Mouse (Mus musculus) cerebellum, postnatal 4 days (tissue): ENCODE measurements at regions not wholly inside any gene's neighbourhood (a gene's known extent, or its start where the extent isn't known, plus 50 kb on each side); places are given as distances from the start of the nearest gene placed in this dataset.

Experiments
- DNase-seq, 2 experiments: peaks; one replicate each; pipeline ENCODE4 v3.0.0; 2022; ENCODE audit warnings: low spot score in 2 of 2, mixed read lengths in 1 of 2

DNA sequence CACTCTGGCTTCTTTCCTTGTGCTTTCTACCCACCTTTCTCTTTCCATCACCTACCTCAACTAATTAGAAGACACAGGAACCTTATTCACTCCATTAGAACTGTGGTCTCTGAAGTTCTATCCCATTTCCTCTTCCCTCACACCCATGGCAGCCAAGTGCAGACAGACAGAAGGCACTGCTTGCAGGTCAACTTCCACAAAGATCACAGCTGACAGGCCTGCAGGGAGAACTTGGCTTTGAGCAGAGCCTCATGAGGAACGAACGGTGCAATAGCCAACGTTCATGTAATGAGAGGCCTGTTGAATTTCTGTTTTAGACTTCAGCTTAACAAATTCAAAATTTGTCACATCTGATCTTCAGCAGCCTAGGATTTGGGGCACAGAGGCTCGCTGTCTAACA, 217.5 kb upstream of the Ankrd55 start:
- DNase-seq = no peak

DNA sequence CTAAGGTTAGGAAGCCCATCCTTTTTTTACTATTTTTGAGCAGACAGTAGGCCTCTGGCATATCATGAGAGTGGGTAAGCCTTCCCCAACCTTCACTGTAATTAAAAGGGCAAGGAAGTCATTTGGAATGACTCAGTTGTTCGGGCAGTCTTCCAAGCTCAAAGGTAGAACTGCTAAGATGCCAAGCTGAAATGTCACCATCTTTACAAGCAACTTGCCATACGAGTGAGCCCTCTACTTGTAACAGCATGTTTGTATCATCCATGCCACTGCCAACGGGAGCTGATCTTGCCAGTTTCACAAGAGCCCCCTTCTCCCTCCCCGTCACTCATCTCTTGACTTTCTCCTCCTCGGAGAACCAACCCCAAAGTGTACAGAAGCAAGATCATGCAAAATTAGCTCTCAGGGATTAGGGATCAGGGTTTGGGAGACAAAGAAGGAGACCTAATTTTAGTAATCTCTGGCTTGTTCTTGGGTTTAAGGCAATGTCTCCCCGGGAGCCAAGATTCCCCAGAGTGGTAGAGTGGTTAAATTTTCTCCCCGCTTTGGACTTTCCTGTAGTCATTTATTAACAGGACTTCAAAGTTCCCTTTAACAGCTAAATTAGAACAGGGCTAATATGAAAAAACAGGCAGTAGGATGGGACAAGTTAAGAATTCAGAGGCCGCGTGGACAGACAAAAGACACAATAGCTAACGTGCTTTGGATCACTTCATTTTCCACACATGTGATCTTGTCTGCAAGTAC, 216.9 kb upstream of the Ankrd55 start:
- no peak for DNase-seq

DNA sequence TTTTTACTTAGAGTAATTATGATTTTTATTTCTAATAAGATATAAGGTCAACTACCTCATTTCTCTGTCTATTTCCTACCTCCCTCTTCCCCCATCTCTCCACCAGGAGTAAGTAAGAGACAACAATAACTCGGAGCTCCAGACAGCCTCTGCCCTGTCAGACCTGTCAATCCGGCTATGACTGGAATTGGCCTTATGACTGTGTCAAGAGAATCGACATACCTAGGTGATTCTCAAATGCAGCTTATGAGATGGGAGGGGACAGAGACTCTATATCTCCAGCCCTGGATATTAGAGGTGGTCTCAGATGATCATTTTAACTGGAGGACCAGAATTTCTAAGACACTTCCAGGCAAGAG, 216.3 kb upstream of the Ankrd55 start:
- DNase-seq = no peak

DNA sequence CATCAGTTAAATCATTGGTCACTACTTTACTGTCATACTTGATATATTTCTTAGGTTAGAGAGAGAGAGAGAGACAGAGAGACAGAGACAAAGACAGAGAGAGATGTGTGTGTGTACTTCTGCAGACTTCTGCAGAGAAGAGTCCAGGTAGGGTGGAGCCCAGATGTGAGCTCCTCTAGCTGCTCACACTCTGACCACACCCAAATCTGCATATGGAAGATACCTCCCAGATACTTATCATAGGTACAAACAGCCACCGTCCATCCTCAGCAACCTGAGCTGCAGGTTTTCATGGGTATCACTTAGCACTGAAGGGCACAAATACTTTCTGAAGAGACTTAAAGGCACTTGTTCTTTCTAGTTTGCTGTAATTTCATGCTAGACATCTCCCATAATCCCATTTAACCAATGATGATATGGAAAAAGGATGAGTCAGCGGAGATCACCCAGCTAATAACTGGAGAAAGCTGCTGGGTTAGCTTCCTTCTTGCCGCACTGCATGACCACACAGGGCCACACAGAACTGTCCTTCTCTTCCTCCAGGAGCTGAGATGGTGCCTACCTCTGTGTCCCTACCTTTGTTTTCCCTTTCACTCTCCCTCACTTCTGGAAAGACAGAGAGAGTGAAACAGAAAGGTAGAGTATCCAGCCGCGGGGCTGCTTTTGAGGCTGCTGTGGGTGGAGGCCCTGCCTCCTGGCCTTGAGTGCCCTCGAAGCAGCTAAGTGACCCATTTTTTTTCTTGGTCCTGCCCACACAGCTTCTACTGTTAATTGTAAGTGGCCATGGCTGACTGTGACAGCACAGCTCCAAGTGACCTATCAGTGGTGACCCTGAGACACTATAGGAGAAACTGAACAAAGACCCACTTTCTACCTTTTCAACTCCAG, 214.5 kb upstream of the Ankrd55 start:
- DNase-seq = no peak

DNA sequence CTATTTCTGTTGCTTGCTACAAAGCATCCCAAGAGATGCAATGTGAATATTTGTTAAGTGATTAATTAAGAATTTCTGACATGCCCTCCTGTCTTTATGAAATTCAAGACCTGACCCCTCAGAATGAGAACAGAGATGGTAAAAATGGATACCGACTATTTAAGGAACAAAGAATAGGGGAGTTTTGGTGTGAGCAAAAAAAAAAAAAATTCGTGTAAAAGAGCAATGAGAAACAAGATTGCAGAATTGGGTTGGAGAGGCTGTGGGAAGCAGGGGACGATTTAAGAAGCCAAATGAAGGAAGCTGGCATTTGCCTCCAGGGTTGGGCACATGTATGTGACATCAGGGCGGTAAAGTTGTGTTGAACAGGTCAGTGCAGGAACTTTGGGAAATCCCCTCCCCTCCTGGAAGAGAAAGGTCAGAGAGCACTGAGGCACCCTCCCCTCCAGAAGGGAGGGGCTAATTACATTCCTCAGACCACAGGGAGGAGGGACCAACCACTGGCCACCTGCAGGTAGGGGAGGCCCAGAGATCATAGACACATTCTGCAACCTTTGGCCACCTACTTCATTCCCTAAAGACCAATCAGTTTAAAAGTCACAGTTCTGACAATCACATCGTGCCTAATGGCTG, 212.3 kb upstream of the Ankrd55 start:
- DNase-seq = no peak

DNA sequence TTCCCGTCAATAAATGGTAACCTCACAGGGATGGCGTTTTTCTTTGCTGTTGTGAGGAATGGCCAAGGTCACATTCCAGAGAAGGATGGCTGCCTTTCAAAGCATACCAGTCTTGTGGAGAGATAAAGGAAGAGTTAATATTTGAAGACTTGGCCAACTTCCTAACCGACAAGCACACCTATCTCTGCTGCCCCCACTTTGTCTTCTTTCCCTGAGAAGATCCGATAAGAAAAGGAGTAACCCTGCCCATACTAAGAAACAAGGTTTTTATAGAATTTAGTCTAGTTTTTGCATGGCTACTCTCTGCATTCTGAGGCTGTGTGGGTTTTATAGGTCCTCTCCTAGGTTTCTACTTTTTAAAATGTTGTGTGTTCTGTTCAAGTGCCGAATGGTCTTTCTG, 210.2 kb upstream of the Ankrd55 start:
- DNase-seq = no peak

DNA sequence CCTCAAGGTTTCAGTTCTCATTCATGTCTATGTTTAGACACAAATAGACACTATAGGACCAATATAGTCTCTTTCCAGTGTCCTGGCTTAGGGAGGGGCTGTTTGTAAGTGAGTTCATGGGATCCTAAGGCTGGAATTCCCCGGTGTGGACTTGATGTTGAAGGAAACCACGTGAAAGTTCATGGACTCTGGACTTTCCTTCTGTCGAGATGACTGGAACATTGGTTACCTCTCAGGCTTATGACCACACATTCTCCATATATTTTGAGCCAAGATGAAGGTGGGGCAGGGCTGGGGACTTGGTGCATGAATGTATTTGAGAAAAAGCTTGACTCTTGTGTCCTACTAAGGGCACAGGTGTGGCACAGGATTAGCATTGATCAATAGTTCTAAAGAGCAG, 206.3 kb upstream of the Ankrd55 start:
- no peak for DNase-seq

DNA sequence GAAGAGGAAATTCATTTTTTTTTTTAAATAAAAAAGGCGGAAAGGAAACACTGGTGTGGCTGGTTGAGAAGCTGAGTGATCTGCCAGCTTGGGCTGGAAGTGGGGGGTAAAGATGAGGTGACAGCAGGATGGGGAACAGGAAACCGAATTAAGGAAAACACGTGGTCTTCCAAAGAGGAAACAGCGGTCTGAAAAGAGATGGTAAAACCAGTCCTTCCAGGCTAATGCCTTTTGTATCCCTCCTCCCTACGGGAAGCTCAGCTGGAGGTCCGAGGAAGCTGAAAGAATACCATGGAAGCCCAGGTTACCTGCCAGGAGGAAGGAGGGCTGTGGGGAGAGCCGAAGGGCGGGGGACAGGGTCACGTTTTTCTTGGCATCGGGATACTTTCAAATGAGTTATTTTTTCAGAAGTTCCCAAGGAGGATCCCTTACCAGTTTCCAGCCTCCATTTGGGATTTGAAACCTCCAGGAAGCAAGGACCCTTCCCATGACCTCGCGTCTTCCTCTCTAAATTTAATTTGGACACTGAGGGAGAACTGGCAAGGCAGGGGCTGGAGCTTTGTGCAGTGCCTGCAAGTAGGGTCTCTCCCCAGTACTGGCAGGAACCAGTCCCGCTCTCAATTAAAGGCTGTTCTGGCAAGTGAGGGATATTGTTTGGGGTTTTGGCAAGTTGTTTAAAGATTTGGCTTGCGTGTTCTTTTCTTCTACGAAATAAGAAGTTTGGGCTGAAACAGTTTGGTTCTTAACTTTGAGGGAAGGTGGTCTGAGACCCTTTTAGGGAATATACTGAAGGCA, 203.6 kb upstream of the Ankrd55 start:
- no peak for DNase-seq

DNA sequence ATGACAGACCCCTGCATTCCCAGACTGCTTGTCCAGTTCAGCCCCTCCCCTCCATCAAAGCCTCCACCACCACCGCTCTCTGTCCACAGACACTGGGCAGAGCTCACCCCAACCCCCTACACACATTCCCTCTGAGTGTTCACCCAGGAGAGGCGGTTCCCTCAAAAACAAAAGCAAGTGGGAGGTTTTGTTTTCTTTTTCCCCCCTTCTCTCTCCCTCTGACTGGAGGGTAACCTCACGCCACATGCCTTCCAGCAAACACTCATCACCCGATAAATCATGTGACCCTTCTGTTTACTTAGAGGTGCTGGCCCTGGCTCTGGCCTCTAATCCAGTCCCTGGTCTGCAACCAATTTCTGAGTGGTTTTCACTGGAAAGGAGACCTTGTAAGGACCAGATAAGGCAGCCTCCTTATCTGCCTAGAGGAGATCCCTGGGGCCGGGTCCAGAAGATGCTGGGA, 199.9 kb upstream of the Ankrd55 start:
- DNase-seq = no peak

DNA sequence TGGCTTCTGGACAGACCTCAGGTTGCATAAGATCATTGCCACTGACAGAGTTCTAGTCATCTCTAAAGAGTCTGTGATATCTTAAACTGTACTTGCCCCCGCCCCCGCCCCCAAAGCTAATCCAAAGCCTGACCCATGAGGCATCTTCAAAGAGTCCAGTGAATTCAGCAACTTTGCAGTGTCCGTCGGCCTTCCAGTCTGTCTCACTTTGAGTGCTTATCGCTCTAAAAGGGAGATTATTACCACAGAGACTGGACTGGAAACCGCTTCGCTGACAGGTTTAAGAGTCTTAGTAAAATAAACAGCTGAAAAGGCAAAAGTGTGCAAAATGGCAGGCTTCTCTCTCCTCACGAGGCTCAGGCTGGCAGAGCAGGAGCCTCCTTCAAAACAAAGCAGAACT, 197.5 kb upstream of the Ankrd55 start:
- DNase-seq = no peak

DNA sequence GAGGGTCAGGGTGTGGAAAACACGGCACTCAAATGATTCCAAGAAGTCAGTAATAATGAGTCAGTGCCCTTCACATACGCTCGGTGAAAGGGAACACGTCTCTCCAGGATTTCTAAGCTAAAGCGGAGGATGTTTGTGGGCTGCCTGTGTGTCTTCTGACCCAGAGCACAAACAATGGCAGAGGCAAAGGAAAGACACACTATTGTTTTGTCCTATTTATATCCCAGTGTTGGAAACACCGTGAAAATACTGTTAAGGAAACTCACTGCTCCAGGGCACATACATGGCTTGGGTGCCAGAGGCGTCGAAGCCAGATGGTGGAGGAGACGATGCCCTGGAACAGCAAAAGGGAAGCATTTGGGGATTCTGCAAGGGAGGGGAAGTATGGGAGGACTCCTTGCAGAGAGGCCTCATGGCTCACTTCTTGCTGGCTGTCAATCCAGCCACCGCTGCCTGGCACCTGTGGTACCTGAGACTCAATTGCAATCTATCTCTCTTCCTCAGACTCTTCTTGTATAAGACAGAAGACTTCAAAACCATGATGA, 192.6 kb upstream of the Ankrd55 start:
- DNase-seq = no peak

DNA sequence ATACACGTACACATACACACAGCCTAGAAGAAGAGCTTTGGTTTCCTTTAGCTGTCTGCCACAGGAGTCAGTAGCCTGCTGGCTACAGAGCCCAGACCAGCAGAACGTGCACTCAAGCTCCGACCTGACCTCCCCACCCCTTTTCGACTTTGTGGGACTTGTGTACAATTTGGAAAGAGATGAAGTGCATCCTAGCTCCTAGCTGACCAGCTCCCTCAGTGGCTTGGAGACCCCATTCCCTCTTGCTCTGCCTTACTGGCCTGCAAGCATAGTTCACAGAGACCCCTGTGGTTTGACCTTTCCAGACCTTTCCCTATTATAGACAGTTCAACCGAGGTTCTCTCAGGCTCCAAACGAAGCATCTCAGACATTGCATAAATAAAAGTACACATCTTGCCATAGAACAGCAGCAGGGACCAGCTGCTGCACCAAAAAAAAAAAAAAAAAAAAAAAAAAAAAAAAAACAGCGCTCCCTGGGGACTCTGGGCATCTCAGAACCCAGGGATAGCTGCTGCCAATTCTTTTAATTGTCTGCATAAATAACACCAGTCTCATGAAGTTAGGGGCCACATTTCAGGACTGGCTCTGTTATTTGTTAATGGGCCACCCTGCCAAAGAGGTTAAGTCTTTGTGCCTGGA, 188.2 kb upstream of the Ankrd55 start:
- DNase-seq = no peak

DNA sequence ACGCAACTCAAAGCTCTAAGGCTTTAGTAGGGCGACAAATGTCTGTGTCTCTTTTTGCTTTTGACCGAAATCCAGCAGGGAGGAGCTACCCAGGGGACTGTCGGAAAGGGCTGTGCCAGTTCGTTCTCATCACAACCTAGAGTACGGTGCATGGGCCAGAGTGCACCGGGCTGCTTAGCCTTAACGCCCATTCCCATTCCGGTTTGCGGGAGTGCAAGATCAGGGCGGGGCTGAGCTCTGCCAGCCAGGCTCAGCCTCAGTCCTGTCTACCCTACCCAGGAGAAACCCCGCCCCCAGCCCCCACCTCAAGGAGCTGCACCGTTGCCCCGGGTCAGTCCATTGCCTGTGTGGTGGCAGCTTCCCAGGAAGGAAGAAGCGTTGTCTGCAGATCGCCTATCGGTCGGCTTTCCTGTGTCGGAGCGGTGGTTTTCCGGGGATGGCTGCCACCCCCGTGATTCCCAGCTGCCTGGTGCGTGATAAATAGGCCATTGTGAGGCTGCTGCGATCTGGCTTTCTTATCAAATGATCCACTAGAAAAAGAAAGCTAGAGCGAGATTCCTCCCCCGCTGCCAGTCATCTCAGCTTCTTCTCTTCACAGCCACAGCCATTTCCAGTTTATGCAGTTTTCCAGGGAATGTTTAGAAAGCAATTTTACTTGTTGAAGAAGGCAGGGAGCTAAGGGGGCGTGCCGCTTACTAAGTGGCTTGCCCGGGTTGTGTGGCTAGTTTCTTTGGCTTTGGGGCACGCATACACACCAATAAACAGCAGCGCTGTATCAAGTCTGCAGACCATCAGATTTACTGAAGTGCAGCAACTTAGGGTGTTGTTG, 187.4 kb upstream of the Ankrd55 start:
- peak; percentile 54 to 74 for DNase-seq

DNA sequence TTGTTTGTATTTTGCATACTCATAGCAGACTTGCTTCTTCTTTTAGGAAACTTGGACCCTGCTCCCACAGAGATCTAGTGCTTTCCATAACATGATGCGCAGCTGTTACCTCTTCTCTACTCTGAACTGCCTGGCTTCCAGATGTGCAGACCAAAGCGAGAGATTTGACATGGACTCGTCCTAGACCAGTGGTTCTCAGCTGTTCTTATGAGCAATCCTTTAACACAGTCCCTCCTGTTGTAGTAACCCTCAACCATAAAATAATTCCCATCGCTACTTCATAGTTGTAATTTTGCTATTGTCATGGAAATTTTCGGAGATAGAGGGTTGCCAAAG, 186.9 kb upstream of the Ankrd55 start:
- no peak for DNase-seq

DNA sequence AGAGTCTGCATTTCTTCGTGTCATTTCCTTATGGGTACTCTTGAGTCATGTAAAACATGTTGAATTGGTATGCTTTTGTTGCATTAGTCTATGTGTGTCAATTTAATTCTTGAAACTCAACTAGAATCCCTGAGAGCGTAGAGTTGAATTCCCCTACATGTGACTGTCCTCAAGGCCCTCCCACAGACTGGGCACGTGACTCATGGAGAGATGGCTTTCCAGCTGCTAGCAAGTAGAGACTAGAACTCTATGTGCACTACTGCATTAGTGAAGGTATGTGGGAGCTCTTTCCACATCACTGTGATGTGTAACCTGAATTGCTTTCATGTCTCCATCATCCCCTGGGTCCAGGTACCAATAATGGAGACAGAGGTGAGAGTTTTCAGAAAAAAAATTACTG, 182.3 kb upstream of the Ankrd55 start:
- no peak for DNase-seq

DNA sequence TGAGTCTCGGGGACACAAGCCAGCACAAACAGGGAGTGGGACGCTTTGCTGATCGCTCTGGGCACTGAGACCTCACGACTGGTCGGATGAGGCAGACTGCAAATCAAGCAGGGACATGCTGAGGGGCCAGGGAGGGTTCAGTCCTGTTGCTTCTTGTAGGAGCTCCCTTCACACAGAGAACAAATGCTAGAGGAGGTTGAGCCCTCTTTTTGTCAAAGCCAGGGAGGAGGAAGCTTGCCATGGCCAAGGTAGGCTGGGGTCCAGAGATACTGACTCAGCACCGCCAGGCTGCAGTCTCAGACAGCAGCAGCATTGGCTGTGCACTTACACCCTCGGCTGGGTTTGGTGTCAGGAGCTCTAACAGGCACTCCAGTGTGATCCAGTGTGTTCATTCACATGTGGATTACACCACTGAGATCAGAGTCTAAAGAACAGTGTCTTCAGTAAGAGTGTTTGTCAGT, 173.5 kb upstream of the Ankrd55 start:
- no peak for DNase-seq

DNA sequence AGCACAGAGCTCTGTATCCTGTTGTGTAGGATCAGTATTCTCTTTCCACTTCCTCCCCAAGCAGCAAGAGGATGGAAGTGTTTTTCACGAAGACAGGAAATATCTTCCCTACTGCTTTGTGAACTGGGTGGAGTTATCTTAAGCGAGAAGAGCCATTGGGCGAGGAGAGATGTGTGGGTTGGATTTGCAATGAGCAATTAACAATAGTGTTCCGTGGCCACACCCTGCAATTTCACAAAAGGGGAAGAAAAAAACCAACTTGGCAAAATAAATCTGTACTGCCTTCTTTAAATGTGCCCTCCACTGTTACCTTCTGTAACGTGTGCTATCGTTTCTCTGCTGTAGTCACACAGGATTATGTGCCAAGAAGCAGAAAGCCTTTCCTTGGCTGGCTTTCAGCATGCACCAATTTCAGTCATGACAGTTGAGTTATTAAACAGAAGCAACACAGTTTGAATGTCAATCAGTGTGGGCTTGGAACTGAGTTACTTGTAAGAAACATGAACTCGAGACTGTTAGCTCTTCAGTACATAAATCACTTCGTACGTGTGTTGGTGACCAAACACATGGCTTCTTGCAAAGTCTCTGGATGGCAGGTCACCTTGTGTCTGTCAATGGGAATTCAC, 172.0 kb upstream of the Ankrd55 start:
- DNase-seq = no peak

DNA sequence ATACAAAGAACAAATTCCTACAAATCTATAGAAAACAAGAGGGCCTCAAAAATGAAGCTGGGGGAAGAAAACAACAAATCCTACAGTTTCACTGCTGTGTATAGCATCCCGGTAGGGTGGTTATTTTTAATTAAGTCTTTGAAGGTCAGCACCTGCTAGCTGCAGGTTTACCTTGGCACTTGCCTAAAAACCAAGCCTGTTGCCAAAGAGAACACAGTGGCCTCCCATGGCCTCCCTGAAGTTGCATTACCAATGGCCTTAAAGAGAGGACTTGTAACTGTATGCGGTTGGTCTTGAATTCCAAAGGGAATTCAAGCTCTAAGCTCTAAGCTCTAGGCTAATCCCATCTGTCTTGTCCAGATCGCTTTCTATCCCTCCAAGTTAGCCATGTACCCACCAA, 169.7 kb upstream of the Ankrd55 start:
- no peak for DNase-seq

DNA sequence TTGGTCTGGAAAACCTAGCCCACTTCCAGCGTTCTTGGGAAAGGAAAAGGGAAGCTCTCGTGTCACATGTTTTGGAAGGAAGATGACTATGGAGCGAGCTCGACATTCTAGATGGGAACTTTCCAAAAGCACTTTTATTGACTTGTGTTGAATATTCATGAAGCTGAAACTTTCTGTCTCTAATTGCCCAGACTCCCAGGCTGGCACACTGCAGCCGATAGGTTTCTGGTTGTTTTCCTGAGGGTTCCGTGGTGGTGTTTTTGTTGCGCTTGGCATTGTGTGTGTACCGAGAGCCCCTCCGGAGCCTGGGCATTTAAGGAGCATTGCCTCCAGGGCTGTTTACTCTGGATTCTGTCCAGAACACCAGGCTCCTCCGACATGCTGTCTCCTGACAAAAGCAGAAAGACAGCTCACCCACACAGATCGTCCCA, 168.6 kb upstream of the Ankrd55 start:
- DNase-seq = peak in 1 of 2 experiments; percentile 31

DNA sequence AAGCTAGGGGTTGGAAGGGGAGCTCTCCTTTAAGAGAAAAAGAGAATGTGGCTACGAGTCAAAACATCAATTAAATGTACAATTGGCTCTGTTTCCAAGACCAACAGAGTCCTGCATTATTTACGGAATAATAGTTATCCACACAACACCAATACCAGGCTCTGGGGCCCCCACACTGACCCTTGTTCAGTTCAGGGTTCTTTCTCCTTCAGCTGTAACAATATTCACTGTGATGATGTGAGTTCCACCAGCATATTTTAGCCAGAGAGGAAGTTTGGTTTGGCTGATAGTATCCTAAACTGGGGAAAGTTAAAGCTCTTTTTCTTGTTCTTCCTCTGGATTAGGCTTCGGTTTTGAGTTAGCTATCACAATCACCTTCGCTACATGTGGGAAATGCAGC, 167.9 kb upstream of the Ankrd55 start:
- no peak for DNase-seq
